Mouse (Mus musculus) myocyte (in vitro differentiated cells): ENCODE data around the gene Glt6d1. TPM values are rescaled to one million over a fixed set of nuclear protein-coding genes. Genes with fewer than 3 reads are reported as not detected.

Experiments
- H3K27me3 ChIP-seq: one replicate; pipeline ENCODE4 v1.6.1; 2011; ENCODE audit not compliant: control insufficient read depth, insufficient read depth, insufficient read length
- H3K36me3 ChIP-seq: one replicate; pipeline ENCODE4 v1.6.1; 2011; ENCODE audit not compliant: control insufficient read depth, insufficient read depth
- H3K4me2 ChIP-seq: one replicate; pipeline ENCODE4 v1.6.1; 2011; ENCODE audit warnings: low read depth, control low read depth
- H3K4me3 ChIP-seq: one replicate; pipeline ENCODE4 v1.5.1; 2011; ENCODE audit warnings: mild to moderate bottlenecking, control low read depth, moderate library complexity
- H3K79me2 ChIP-seq: one replicate; pipeline ENCODE4 v1.6.1; 2011; ENCODE audit not compliant: control insufficient read depth, insufficient read depth
- H3ac ChIP-seq: one replicate; pipeline ENCODE4 v1.6.1; 2011; ENCODE audit not compliant: control insufficient read depth, insufficient read length
- CEBPB ChIP-seq: IDR thresholded peaks from 2 replicates; pipeline ENCODE4 v1.6.1; 2011; ENCODE audit warnings: mild to moderate bottlenecking, moderate library complexity; ENCODE audit not compliant: poor library complexity, insufficient read depth, severe bottlenecking
- E2F4 ChIP-seq: IDR thresholded peaks from one replicate; pipeline ENCODE4 v1.6.1; 2011; ENCODE audit warnings: mild to moderate bottlenecking, control low read depth, moderate library complexity; ENCODE audit not compliant: insufficient read depth
- MAX ChIP-seq: IDR thresholded peaks from one replicate; pipeline ENCODE4 v1.6.1; 2011; ENCODE audit warnings: low read depth, mild to moderate bottlenecking, control low read depth
- MYOD1 ChIP-seq, 3 experiments: IDR thresholded peaks; one replicate each; pipeline ENCODE4 v1.6.1; 2011; ENCODE audit warnings: control low read depth in 2 of 3, low read depth in 2 of 3, mild to moderate bottlenecking in 2 of 3, moderate library complexity in 1 of 3; ENCODE audit not compliant: insufficient read length in 2 of 3, control insufficient read depth in 1 of 3
- MYOG ChIP-seq, 3 experiments: IDR thresholded peaks; one replicate each; pipeline ENCODE4 v1.6.1; 2011; ENCODE audit warnings: control low read depth in 2 of 3, low read depth in 2 of 3, mild to moderate bottlenecking in 2 of 3; ENCODE audit not compliant: insufficient read length in 2 of 3, control insufficient read depth in 1 of 3, insufficient read depth in 1 of 3
- POLR2A ChIP-seq: IDR thresholded peaks from one replicate; pipeline ENCODE4 v1.6.1; 2011; ENCODE audit warnings: low read depth, mild to moderate bottlenecking, control low read depth, moderate library complexity; ENCODE audit not compliant: insufficient read length
- POLR2AphosphoS2 ChIP-seq: IDR thresholded peaks from one replicate; pipeline ENCODE4 v1.6.1; 2011; ENCODE audit warnings: low read depth, control low read depth; ENCODE audit not compliant: insufficient read length
- REST ChIP-seq: IDR thresholded peaks from one replicate; pipeline ENCODE4 v1.6.1; 2011; ENCODE audit warnings: mild to moderate bottlenecking, control low read depth, moderate library complexity; ENCODE audit not compliant: insufficient read depth, insufficient read length
- SRF ChIP-seq: IDR thresholded peaks from one replicate; pipeline ENCODE4 v1.6.1; 2011; ENCODE audit warnings: low read depth; ENCODE audit not compliant: control insufficient read depth, insufficient read length
- TCF12 ChIP-seq: IDR thresholded peaks from one replicate; pipeline ENCODE4 v1.6.1; 2011; ENCODE audit warnings: mild to moderate bottlenecking, control low read depth; ENCODE audit not compliant: poor library complexity, insufficient read depth, severe bottlenecking
- TCF3 ChIP-seq: IDR thresholded peaks from one replicate; pipeline ENCODE4 v1.6.1; 2011; ENCODE audit warnings: low read depth, control low read depth; ENCODE audit not compliant: insufficient read length
- USF1 ChIP-seq: IDR thresholded peaks from one replicate; pipeline ENCODE4 v1.6.1; 2011; ENCODE audit warnings: low read depth, mild to moderate bottlenecking, control low read depth, moderate library complexity
- polyA plus RNA-seq: library from polyadenylated mRNA; unstranded; fragments of >200 nt; fragmentation: generic; extraction: Trizol; gene quantifications from one replicate; pipeline ENCODE4 v1.2.1, GENCODE M21; 2012; ENCODE audit warnings: missing spikeins

The Glt6d1 gene
- polyA plus RNA-seq, 1 experiment, result not detected

- Histone ChIP-seq H3K36me3 (no peaks in the 10 kb centered on the region), H3K27me3 (peaks cover 7% of the 10 kb centered on the region), H3K4me3 (no peak overlapping the region), H3K4me2 (no peak overlapping the region), H3K79me2 (no peaks in the 10 kb centered on the region), H3ac (no peak overlapping the region)
- TF ChIP-seq MAX (no peak), USF1 (no peak), MYOD1 (IDR thresholded peaks at IDR 0.05; ENCODE audit: control insufficient read depth in 1 of 3, insufficient read length in 2 of 3, low read depth in 2 of 3) (no peak), REST (no peak), POLR2A (no peak), MYOG (IDR thresholded peaks at IDR 0.05; ENCODE audit: control insufficient read depth in 1 of 3, insufficient read depth in 1 of 3, insufficient read length in 2 of 3, low read depth in 2 of 3) (no peak), CEBPB (no peak), POLR2AphosphoS2 (no peak), SRF (no peak), TCF12 (no peak), TCF3 (no peak), E2F4 (no peak)
Observed at GRCm38 (mm10) chr2:25774640-25775039, 41.0 kb downstream of the Glt6d1 start.

DNA sequence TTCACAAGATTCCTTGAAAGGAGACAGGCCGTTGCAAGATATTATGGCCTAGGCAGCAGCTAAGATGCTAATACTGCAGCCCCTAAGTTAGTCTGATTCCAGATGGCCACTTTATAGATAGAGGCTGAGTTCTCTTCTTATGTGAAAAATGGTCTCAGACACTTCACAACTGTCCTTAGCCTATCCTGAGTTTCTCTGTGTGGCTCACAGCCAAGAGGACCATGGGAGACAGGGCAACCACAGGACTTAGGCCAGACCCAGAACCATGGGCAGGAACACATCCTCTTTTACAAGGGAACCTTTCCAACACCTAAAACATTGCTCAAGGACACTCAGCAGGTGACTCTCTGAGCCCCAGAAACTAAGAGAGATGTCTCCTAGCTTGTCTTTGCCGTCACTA, 42.1 kb downstream of the Glt6d1 start:
- Histone ChIP-seq H3K4me2 (no peak overlapping the region), H3K27me3 (peaks cover 7% of the 10 kb centered on the region), H3K79me2 (no peaks in the 10 kb centered on the region), H3ac (no peak overlapping the region), H3K36me3 (no peaks in the 10 kb centered on the region), H3K4me3 (no peak overlapping the region)
- TF ChIP-seq TCF3, result no peak
- TF ChIP-seq MYOD1 (IDR thresholded peaks at IDR 0.05; ENCODE audit: control insufficient read depth in 1 of 3, insufficient read length in 2 of 3, low read depth in 2 of 3), result no peak
- TF ChIP-seq USF1, result no peak
- no peak for TF ChIP-seq MYOG (IDR thresholded peaks at IDR 0.05; ENCODE audit: control insufficient read depth in 1 of 3, insufficient read depth in 1 of 3, insufficient read length in 2 of 3, low read depth in 2 of 3)

DNA sequence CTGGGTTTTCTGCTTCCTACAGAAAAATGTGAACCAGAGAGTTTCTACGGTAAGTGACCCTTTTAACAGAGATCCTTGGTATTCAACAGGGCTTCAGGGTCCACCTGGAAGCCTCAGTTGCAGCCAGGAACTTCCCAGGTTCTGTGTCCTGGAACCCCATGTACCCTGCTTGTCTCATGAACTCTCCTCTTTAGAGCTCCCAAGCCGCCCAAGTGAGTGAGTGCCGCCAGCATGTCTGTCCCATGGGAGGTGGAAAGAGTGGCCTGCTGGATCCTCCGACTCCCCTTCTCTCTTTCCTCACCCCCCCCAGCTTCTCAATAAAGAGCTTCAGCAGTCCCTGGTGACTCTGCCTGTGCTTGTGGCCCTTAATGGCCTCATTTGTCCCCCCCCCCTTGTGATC, 47.9 kb downstream of the Glt6d1 start:
- H3K79me2 ChIP-seq, result no peaks in the 10 kb centered on the region
- peaks cover 4% of the 10 kb centered on the region for H3K27me3 ChIP-seq
- H3K4me2 ChIP-seq, result no peak overlapping the region
- no peak overlapping the region for H3K4me3 ChIP-seq
- no peak overlapping the region for H3ac ChIP-seq
- no peaks in the 10 kb centered on the region for H3K36me3 ChIP-seq
- no peak for TF ChIP-seq MAX
- TF ChIP-seq REST, result no peak
- no peak for TF ChIP-seq MYOG (IDR thresholded peaks at IDR 0.05; ENCODE audit: control insufficient read depth in 1 of 3, insufficient read depth in 1 of 3, insufficient read length in 2 of 3, low read depth in 2 of 3)
- TF ChIP-seq POLR2AphosphoS2, result no peak
- no peak for TF ChIP-seq CEBPB
- no peak for TF ChIP-seq USF1
- no peak for TF ChIP-seq E2F4
- no peak for TF ChIP-seq TCF12
- TF ChIP-seq SRF, result no peak
- no peak for TF ChIP-seq POLR2A
- TF ChIP-seq MYOD1 (IDR thresholded peaks at IDR 0.05; ENCODE audit: control insufficient read depth in 1 of 3, insufficient read length in 2 of 3, low read depth in 2 of 3), result no peak

DNA sequence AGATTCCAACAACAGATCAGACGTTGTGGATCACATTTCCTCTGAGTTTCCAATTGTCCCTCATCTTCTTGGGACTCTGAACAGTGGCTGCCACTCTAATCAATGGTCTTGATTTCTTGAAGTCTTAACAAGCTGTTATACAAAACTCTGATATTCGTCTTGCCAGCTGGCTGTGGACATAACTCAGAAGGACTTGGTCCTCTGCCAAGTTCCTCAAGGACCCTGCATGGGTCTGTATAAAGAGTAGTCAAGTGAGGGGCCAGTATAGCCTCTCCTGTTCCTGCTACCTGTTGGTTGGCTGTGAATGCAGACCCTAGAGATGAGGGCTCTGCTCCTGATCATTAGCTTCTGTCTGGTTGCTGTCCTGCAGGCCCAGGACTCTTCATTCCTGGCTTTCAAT, 50.4 kb downstream of the Glt6d1 start, which contains the start of gene Lcn3:
Gene Lcn3 (plus strand): TSS at position 301 of the 400 bp plus-strand sequence.
- no peak for TF ChIP-seq TCF3
- TF ChIP-seq MYOG (IDR thresholded peaks at IDR 0.05; ENCODE audit: control insufficient read depth in 1 of 3, insufficient read depth in 1 of 3, insufficient read length in 2 of 3, low read depth in 2 of 3), result no peak
- no peak for TF ChIP-seq E2F4
- H3K4me2 ChIP-seq, result no peak within 1 kb of the TSS
- no peak within 1 kb of the TSS for H3ac ChIP-seq
- H3K36me3 ChIP-seq, result no peaks in the 10 kb centered on the region
- H3K79me2 ChIP-seq, result no peaks in the 10 kb centered on the region
- H3K27me3 ChIP-seq, result peaks cover 23% of the 10 kb centered on the region
- no peak within 1 kb of the TSS for H3K4me3 ChIP-seq

GRCm38 (mm10) chr2:25758064-25758625, 57.5 kb downstream of the Glt6d1 start:
- Histone ChIP-seq H3K4me2 (no peak overlapping the region), H3ac (no peak overlapping the region), H3K4me3 (no peak overlapping the region), H3K79me2 (no peaks in the 10 kb centered on the region), H3K27me3 (peaks cover 23% of the 10 kb centered on the region), H3K36me3 (no peaks in the 10 kb centered on the region)
- TF ChIP-seq MYOD1 (IDR thresholded peaks at IDR 0.05; ENCODE audit: control insufficient read depth in 1 of 3, insufficient read length in 2 of 3, low read depth in 2 of 3) (no peak), E2F4 (no peak), MAX (no peak), CEBPB (no peak), TCF3 (no peak), SRF (no peak), POLR2AphosphoS2 (no peak), TCF12 (no peak), REST (no peak), POLR2A (no peak)
